Mouse (Mus musculus) gastrocnemius, postnatal 4 days (tissue): ENCODE data around the gene 4930432M17Rik. TPM values are rescaled to one million over a fixed set of nuclear protein-coding genes. Genes with fewer than 3 reads are reported as not detected.

Experiments used
- total RNA-seq, 2 experiments: library from RNA; stranded (reverse); gene quantifications; 2 replicates each; pipeline ENCODE4 v1.2.3; 2021

The 4930432M17Rik gene
- total RNA-seq, 2 experiments from 2014 or later: not detected

Other genes starting within 250 kb of the 4930432M17Rik start
- 100 to 1,000 TPM; 194 to 214 TPM for gene Cnn3, start 244.3 kb upstream of the 4930432M17Rik start, total RNA-seq
- under 1 TPM; 0.76 to 0.88 TPM for gene Slc44a3, start 138.4 kb upstream of the 4930432M17Rik start, total RNA-seq
- gene F3, start 52.8 kb downstream of the 4930432M17Rik start, total RNA-seq: 1 to 10 TPM; 3.0 to 4.7 TPM
- 10 to 100 TPM; 34.3 to 36.5 TPM for gene Abcd3, start 144.5 kb downstream of the 4930432M17Rik start, total RNA-seq